Mouse (Mus musculus) intestine, postnatal 0 days (tissue): ENCODE measurements around the gene Atf6b. TPM values are rescaled to one million over a fixed set of nuclear protein-coding genes. Genes with fewer than 3 reads are reported as not detected.

Source experiments
- ATAC-seq: fragments of 200-750 bp; cut with Nextera tagmentation; 2 replicates; pipeline ENCODE4 v1.8.0; 2017; ENCODE audit warnings: mild to moderate bottlenecking, moderate TSS enrichment, moderate library complexity
- H3K27ac ChIP-seq: fragments of 300-500 bp; sonication (generic); 2 replicates; pipeline ENCODE4 v1.5.1; 2014; ENCODE audit warnings: mild to moderate bottlenecking, low read depth, low read length, moderate library complexity
- H3K27me3 ChIP-seq: fragments of 300-500 bp; sonication (generic); replicated peaks from 2 replicates; pipeline ENCODE4 v1.6.1; 2014; ENCODE audit warnings: low read length, mixed read lengths; ENCODE audit not compliant: control insufficient read depth, insufficient read depth
- H3K36me3 ChIP-seq: fragments of 300-500 bp; sonication (generic); 2 replicates; pipeline ENCODE4 v1.6.1; 2014; ENCODE audit warnings: mild to moderate bottlenecking, moderate library complexity; ENCODE audit not compliant: control insufficient read depth, insufficient read depth
- H3K4me1 ChIP-seq: fragments of 300-500 bp; sonication (generic); replicated peaks from 2 replicates; pipeline ENCODE4 v1.6.1; 2014; ENCODE audit warnings: antibody characterized with exemption, low read length, mixed read lengths; ENCODE audit not compliant: control insufficient read depth, insufficient read depth
- H3K4me2 ChIP-seq: fragments of 300-500 bp; sonication (generic); replicated peaks from 2 replicates; pipeline ENCODE4 v1.6.1; 2014; ENCODE audit warnings: low read depth, mild to moderate bottlenecking, moderate library complexity
- H3K4me3 ChIP-seq: fragments of 300-500 bp; sonication (generic); 2 replicates; pipeline ENCODE4 v1.5.1; 2014; ENCODE audit warnings: low read depth, low read length
- H3K9ac ChIP-seq: fragments of 300-500 bp; sonication (generic); 2 replicates; pipeline ENCODE4 v1.6.1; 2014; ENCODE audit warnings: mild to moderate bottlenecking, low read depth, low read length
- H3K9me3 ChIP-seq: fragments of 300-500 bp; sonication (generic); 2 replicates; pipeline ENCODE4 v1.6.1; 2016; ENCODE audit warnings: mixed run types; ENCODE audit not compliant: control insufficient read depth
- CTCF ChIP-seq: sonication (generic); IDR thresholded peaks from 2 replicates; pipeline ENCODE4 v1.5.1; 2016; ENCODE audit warnings: low read depth, mild to moderate bottlenecking, control low read depth, antibody characterized with exemption, moderate library complexity
- WGBS: fragments of 180-500 bp; shearing (Covaris S2); extraction: QIAGEN DNeasy Blood & Tissue Kit; methylation state at CpG from one replicate; pipeline ENCODE4 v1.1.7; 2014; 5-methylcytosine and 5-hydroxymethylcytosine counted together
- polyA plus RNA-seq: library from polyadenylated mRNA; unstranded; fragments of >200 nt; fragmentation: Nextera tagmentation; extraction: Ambion mirVana; gene quantifications from 2 replicates; pipeline ENCODE4 v1.2.1, GENCODE M21; 2015

The Atf6b gene
- polyA plus RNA-seq, 1 experiment from 2014 or later = 22.9 TPM

GRCm38 (mm10) chr17:34629221-34629751 lies 17.7 kb upstream of the Atf6b start, which contains the start of gene Prrt1:
Gene Prrt1, plus strand, starts transcription at chr17:34629533.
- H3K4me3 ChIP-seq = peak within 1 kb of the TSS; percentile 66
- no peak for ATAC-seq
- peak within 1 kb of the TSS; percentile 87; the same call in 1 of the 2 replicates for H3K27ac ChIP-seq
- peak within 1 kb of the TSS; percentile 95 for H3K4me2 ChIP-seq
- WGBS = 28% methylated on average over 16 of the region's 16 CpGs
- H3K4me1 ChIP-seq = peaks cover 9% of the 10 kb centered on the region
- no peaks in the 10 kb centered on the region for H3K9me3 ChIP-seq
- peaks cover 16% of the 10 kb centered on the region for H3K27me3 ChIP-seq
- H3K36me3 ChIP-seq = no peaks in the 10 kb centered on the region
- peak within 1 kb of the TSS; percentile 65; the same call in 1 of the 2 replicates for H3K9ac ChIP-seq
- TF ChIP-seq CTCF = no peak

DNA sequence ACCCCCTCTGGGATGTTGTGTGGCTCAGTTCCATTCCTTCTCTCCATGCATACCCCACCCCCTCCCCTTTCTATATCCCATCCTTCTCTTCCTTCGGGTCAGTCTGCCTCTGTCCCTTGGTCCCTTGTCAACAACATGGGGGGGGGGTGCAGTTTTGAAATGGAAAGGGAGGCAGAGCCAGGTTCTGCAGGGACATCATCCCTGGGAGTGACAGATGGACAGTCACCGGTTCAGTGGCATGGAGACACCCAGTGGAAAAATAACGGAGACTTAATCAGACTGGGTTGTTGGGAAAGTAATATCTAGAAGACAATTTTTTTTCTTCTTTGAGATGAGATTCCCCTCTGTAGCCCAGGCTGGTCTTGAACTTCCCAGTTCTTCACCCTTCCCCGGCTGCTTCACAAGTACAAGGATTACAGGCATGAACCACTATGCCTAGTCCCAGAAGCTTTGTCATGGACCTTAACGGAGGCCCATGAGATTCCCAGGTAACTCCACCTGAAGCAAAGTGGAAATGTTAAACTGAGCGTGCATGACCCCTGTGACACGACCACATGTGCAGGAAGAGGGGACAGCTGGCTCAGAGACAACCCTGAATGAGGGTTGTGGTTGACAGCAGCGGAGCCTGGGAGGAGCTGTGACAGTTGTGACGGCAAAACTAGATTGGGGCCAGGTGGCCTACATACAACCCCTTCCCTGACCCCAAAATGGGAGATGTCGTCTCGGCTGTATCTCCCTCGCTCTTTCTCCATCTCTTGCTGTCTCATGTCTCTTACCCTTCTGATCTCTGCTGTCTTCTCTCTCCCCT lies 16.9 kb upstream of the Atf6b start:
- no peak for ATAC-seq

GRCm38 (mm10) chr17:34630761-34631301 lies 16.1 kb upstream of the Atf6b start:
- 5% methylated on average over 45 of the region's 48 CpGs for WGBS
- Histone ChIP-seq H3K4me3 (peak overlapping the region; percentile 29), H3K36me3 (no peaks in the 10 kb centered on the region), H3K27ac (no peak overlapping the region), H3K4me2 (peak overlapping the region; percentile 61), H3K4me1 (peaks cover 9% of the 10 kb centered on the region), H3K9me3 (no peaks in the 10 kb centered on the region), H3K27me3 (peaks cover 16% of the 10 kb centered on the region), H3K9ac (peak overlapping the region; percentile 34; the same call in 1 of the 2 replicates)
- ATAC-seq = no peak
- TF ChIP-seq CTCF = no peak

More for the DNA sequence above, 16.9 kb upstream of the Atf6b start:
- H3K4me3 ChIP-seq = peak overlapping the region; percentile 17
- H3K36me3 ChIP-seq = no peaks in the 10 kb centered on the region
- H3K4me2 ChIP-seq = peak overlapping the region; percentile 95
- no peak for TF ChIP-seq CTCF
- no peak overlapping the region for H3K27ac ChIP-seq
- H3K9me3 ChIP-seq = no peaks in the 10 kb centered on the region
- H3K4me1 ChIP-seq = peaks cover 9% of the 10 kb centered on the region
- H3K27me3 ChIP-seq = peaks cover 16% of the 10 kb centered on the region
- 48% methylated on average over 12 of the region's 12 CpGs for WGBS
- no peak overlapping the region for H3K9ac ChIP-seq

GRCm38 (mm10) chr17:34631647-34632046 lies 15.3 kb upstream of the Atf6b start:
- ATAC-seq = no peak
- Histone ChIP-seq H3K4me3 (peak overlapping the region; percentile 31), H3K9ac (0 out of 2 replicates have a peak overlapping the region, but pooled peaks have one; percentile 8), H3K27ac (no peak overlapping the region), H3K27me3 (peaks cover 16% of the 10 kb centered on the region), H3K4me2 (peak overlapping the region; percentile 61), H3K4me1 (peaks cover 9% of the 10 kb centered on the region; the same call in 1 of the 2 replicates), H3K9me3 (no peaks in the 10 kb centered on the region), H3K36me3 (no peaks in the 10 kb centered on the region)
- TF ChIP-seq CTCF = no peak
- whole genome bisulfite sequencing = 16% methylated on average over 12 of the region's 12 CpGs

DNA sequence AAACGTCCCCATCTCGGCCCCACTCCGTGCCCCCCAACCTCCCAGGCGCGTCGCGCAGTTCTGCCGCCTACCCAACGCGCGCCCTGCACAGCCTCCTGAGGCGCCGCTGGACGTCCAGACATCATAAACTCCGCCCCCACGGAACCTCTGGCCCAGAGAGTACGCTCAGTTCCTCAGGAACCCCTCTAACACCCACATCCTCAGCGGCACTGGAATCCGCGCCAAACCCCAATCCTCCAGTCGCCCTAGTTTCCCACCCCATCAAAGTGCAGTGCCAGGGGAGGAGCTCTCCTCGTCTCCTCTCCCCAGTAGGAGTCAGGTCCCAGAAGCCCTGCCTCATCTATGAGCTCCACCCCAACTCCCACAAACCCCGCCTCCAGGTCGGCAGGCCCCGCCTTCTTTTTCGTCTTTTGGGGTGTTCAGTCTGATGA lies 14.7 kb upstream of the Atf6b start:
- Histone ChIP-seq H3K9ac (0 out of 2 replicates have a peak overlapping the region, but pooled peaks have one; percentile 8), H3K4me3 (peak overlapping the region; percentile 31), H3K36me3 (no peaks in the 10 kb centered on the region), H3K4me2 (peak overlapping the region; percentile 61), H3K27ac (no peak overlapping the region), H3K9me3 (no peaks in the 10 kb centered on the region), H3K4me1 (peaks cover 9% of the 10 kb centered on the region; the same call in 1 of the 2 replicates), H3K27me3 (peaks cover 16% of the 10 kb centered on the region)
- peak; percentile 22; the same call in 1 of the 2 replicates for ATAC-seq
- TF ChIP-seq CTCF = no peak
- 2% methylated on average over 26 of the region's 26 CpGs for WGBS

GRCm38 (mm10) chr17:34635671-34636070 lies 11.3 kb upstream of the Atf6b start:
- peaks cover 10% of the 10 kb centered on the region for H3K27me3 ChIP-seq
- no peaks in the 10 kb centered on the region for H3K9me3 ChIP-seq
- peaks cover 6% of the 10 kb centered on the region; the same call in 1 of the 2 replicates for H3K4me1 ChIP-seq
- 61% methylated on average over 2 of the region's 2 CpGs for WGBS
- H3K9ac ChIP-seq = no peak overlapping the region
- no peaks in the 10 kb centered on the region for H3K36me3 ChIP-seq
- no peak overlapping the region for H3K27ac ChIP-seq
- no peak for ATAC-seq
- no peak overlapping the region for H3K4me3 ChIP-seq
- no peak for TF ChIP-seq CTCF
- no peak overlapping the region for H3K4me2 ChIP-seq
